Mouse (Mus musculus) stomach, postnatal 0 days (tissue): Measurements from ENCODE around the gene Akap14.

Experiments used
- CTCF ChIP-seq: IDR thresholded peaks from 2 replicates; pipeline ENCODE4 v1.5.1; 2016; ENCODE audit warnings: antibody characterized with exemption, low read depth, mild to moderate bottlenecking, moderate library complexity
- EP300 ChIP-seq: optimal IDR thresholded peaks from 2 replicates; pipeline ENCODE3; 2016; ENCODE audit warnings: antibody characterized with exemption

GRCm38 (mm10) chrX:37168742-37169141 is at the start of gene Akap14:
- TF ChIP-seq EP300 (no peak), CTCF (no peak)
